Mouse (Mus musculus) heart, embryonic 10.5 days (tissue): ENCODE results near the gene 3830406C13Rik. TPM values are rescaled to one million over a fixed set of nuclear protein-coding genes. Genes with fewer than 3 reads are reported as not detected.

ENCODE experiments used
- DNase-seq: peaks from one replicate; pipeline ENCODE4 v3.0.0-alpha.2; 2017; ENCODE audit warnings: low spot score
- H3K27ac ChIP-seq: fragments of 300-500 bp; sonication (generic); 2 replicates; pipeline ENCODE4 v1.5.1; 2016; ENCODE audit warnings: mild to moderate bottlenecking
- H3K27me3 ChIP-seq: fragments of 300-500 bp; sonication (generic); 2 replicates; pipeline ENCODE4 v1.6.1; 2016; ENCODE audit warnings: mild to moderate bottlenecking; ENCODE audit not compliant: poor library complexity, insufficient read depth, severe bottlenecking
- H3K36me3 ChIP-seq: fragments of 300-500 bp; sonication (generic); 2 replicates; pipeline ENCODE4 v1.6.1; 2016; ENCODE audit warnings: mild to moderate bottlenecking, moderate library complexity
- H3K4me1 ChIP-seq: fragments of 300-500 bp; sonication (generic); 2 replicates; pipeline ENCODE4 v1.6.1; 2016; ENCODE audit warnings: mild to moderate bottlenecking
- H3K4me3 ChIP-seq: fragments of 300-500 bp; sonication (generic); 2 replicates; pipeline ENCODE4 v1.5.1; 2016; ENCODE audit warnings: mild to moderate bottlenecking, moderate library complexity
- H3K9me3 ChIP-seq: fragments of 300-500 bp; sonication (generic); 2 replicates; pipeline ENCODE4 v1.6.1; 2016; ENCODE audit warnings: mild to moderate bottlenecking, moderate library complexity
- WGBS: fragments of 180-500 bp; shearing (Covaris S2); methylation state at CpG from one replicate; pipeline ENCODE4 v1.1.7; 2016; 5-methylcytosine and 5-hydroxymethylcytosine counted together
- polyA plus RNA-seq: library from polyadenylated mRNA; unstranded; fragments of >200 nt; fragmentation: Nextera tagmentation; extraction: Ambion mirVana; gene quantifications from 2 replicates; pipeline ENCODE4 v1.2.1, GENCODE M21; 2016

Gene 3830406C13Rik
- polyA plus RNA-seq, 1 experiment from 2014 or later = 21.9 TPM

GRCm38 (mm10) chr14:12345241-12345921, 61.4 kb downstream of the 3830406C13Rik start:
- H3K27ac ChIP-seq = no peak overlapping the region
- peak; percentile 63 for DNase-seq
- H3K4me3 ChIP-seq = peak overlapping the region; percentile 39
- no peaks in the 10 kb centered on the region for H3K9me3 ChIP-seq
- peaks cover 28% of the 10 kb centered on the region for H3K4me1 ChIP-seq
- peaks cover 99% of the 10 kb centered on the region for H3K27me3 ChIP-seq
- no peaks in the 10 kb centered on the region for H3K36me3 ChIP-seq
- under 1% methylated on average over 40 of the region's 40 CpGs for WGBS

GRCm38 (mm10) chr14:12346011-12346864, 62.3 kb downstream of the 3830406C13Rik start:
- Histone ChIP-seq H3K27me3 (peaks cover 99% of the 10 kb centered on the region), H3K9me3 (no peaks in the 10 kb centered on the region), H3K27ac (no peak overlapping the region), H3K4me3 (peak overlapping the region; percentile 39), H3K4me1 (peaks cover 23% of the 10 kb centered on the region), H3K36me3 (no peaks in the 10 kb centered on the region)
- DNase-seq = no peak
- under 1% methylated on average over 50 of the region's 50 CpGs for WGBS

GRCm38 (mm10) chr14:12346865-12347600, 63.1 kb downstream of the 3830406C13Rik start:
- 2% methylated on average over 26 of the region's 26 CpGs for WGBS
- H3K9me3 ChIP-seq = no peaks in the 10 kb centered on the region
- no peaks in the 10 kb centered on the region for H3K36me3 ChIP-seq
- peaks cover 23% of the 10 kb centered on the region for H3K4me1 ChIP-seq
- H3K27ac ChIP-seq = no peak overlapping the region
- peaks cover 99% of the 10 kb centered on the region for H3K27me3 ChIP-seq
- peak overlapping the region; percentile 39 for H3K4me3 ChIP-seq
- DNase-seq = no peak

GRCm38 (mm10) chr14:12348089-12348488, 64.1 kb downstream of the 3830406C13Rik start, which contains the start of gene Fezf2:
Gene Fezf2, minus strand, starts transcription at chr14:12348189.
- H3K4me1 ChIP-seq = peaks cover 23% of the 10 kb centered on the region
- peaks cover 100% of the 10 kb centered on the region for H3K27me3 ChIP-seq
- peak within 1 kb of the TSS; percentile 39; the same call in 1 of the 2 replicates for H3K4me3 ChIP-seq
- 8% methylated on average over 2 of the region's 2 CpGs for WGBS
- no peaks in the 10 kb centered on the region for H3K36me3 ChIP-seq
- DNase-seq = no peak
- no peaks in the 10 kb centered on the region for H3K9me3 ChIP-seq
- no peak within 1 kb of the TSS for H3K27ac ChIP-seq

DNA sequence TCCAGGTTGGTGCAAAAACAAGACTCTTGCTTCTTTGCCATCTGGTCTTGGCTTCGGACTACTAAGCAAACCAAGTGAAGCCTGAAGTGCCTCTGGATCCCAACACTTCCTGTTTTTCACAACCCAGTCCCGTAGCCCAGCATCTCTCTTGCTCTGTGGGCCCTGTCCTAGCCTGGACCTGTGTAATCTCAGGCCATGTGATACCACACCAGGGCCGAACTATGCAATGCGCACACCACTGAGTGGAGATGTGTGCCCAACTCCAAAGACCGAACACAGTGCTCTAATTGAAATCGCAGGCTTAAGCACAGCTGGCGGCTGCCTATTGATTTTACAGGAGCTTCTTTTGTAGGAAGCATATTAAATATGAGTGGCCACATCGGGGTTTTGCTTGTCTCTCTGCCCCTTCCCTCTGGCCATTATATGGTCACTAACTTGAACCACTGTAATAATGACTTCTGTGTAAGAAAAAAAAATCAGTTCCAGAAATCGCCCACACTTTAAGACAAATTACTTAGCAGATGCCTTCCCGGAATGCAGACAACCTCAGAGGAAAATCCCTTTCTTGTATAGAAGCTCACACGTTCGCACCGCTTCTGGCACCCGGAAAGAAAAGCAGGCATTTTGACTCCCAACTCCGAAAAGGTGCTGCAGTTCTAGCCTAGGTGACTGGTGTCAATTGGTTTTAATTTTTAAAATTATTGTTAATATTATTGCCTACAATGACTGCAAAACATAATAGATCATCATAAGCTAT, 65.5 kb downstream of the 3830406C13Rik start:
- no peak for DNase-seq
- no peak overlapping the region for H3K27ac ChIP-seq
- no peaks in the 10 kb centered on the region for H3K36me3 ChIP-seq
- H3K4me3 ChIP-seq = no peak overlapping the region
- WGBS = 6% methylated on average over 15 of the region's 15 CpGs
- peaks cover 20% of the 10 kb centered on the region for H3K4me1 ChIP-seq
- peaks cover 100% of the 10 kb centered on the region for H3K27me3 ChIP-seq
- H3K9me3 ChIP-seq = no peaks in the 10 kb centered on the region

- H3K27me3 ChIP-seq = peaks cover 99% of the 10 kb centered on the region
- peaks cover 12% of the 10 kb centered on the region; the same call in 1 of the 2 replicates for H3K4me1 ChIP-seq
- 6% methylated on average over 16 of the region's 16 CpGs for WGBS
- H3K4me3 ChIP-seq = no peak overlapping the region
- H3K36me3 ChIP-seq = no peaks in the 10 kb centered on the region
- H3K27ac ChIP-seq = no peak overlapping the region
- no peaks in the 10 kb centered on the region for H3K9me3 ChIP-seq
- DNase-seq = no peak
Measured at GRCm38 (mm10) chr14:12350271-12350916, 66.4 kb downstream of the 3830406C13Rik start.

Other genes with a start within 250 kb of the 3830406C13Rik start
- gene Gm49355, start 197 bp upstream of the 3830406C13Rik start, polyA plus RNA-seq = 0.14 and 0.20 TPM in 2 replicates
- not detected in 2 replicates for gene Fezf2, start 64.0 kb downstream of the 3830406C13Rik start, polyA plus RNA-seq